Comparison of ENCODE assay signal across 10 mouse cellular contexts in genomic region chr6:82029611-82030510, GRCm38 (mm10). TPM values are rescaled to one million over a fixed set of nuclear protein-coding genes. Genes with fewer than 3 reads are reported as not detected.
DNase-seq lines count a peak whose midpoint lies in the region; ATAC-seq lines count a peak whose summit lies in the region.
"Had no signal": no experiment of that assay in that cellular context is flagged by ENCODE, and none has a peak within 500 bp of the region (broad histone marks: within the 10 kb centered on the region; RNA-seq: fewer than 3 reads in every experiment).

No protein-coding gene starts in this region.

- H3K27me3 ChIP-seq in kidney, embryonic 16.5 days (ENCODE audit: insufficient read depth, low read length) = no peaks in the 10 kb centered on the region
- no peaks in the 10 kb centered on the region for H3K27me3 ChIP-seq in lung, embryonic 15.5 days

- H3K4me3 ChIP-seq in kidney, embryonic 16.5 days (ENCODE audit: low read length) = no peak overlapping the region
- no peak overlapping the region for H3K4me3 ChIP-seq in lung, embryonic 15.5 days
- H3K4me3 ChIP-seq: heart, adult 2 months; megakaryocyte, embryonic 14.5 days had no signal

- no peak overlapping the region for H3K4me2 ChIP-seq in kidney, embryonic 16.5 days (replicated peaks; ENCODE audit: low read depth, low read length)
- peak overlapping the region; percentile 26; the same call in 1 of the 2 replicates for H3K4me2 ChIP-seq in lung, embryonic 15.5 days

- DNase-seq in gastrocnemius, postnatal 10 days = peak; percentile 17
- DNase-seq in gastrocnemius, postnatal 36 days = no peak
- peak; percentile 48 for DNase-seq in embryo, embryonic 9.5 days (ENCODE audit: extremely low spot score)
- DNase-seq in cerebellum, postnatal 25 days = no peak
- no peak for DNase-seq in ovary, postnatal 36 days (ENCODE audit: low spot score)

- peaks cover 28% of the 10 kb centered on the region for H3K4me1 ChIP-seq in kidney, embryonic 16.5 days (ENCODE audit: insufficient read depth, low read length)
- peaks cover 20% of the 10 kb centered on the region for H3K4me1 ChIP-seq in lung, embryonic 15.5 days

- H3K27ac ChIP-seq in kidney, embryonic 16.5 days (ENCODE audit: low read length) = peak overlapping the region; percentile 96
- peak overlapping the region; percentile 89 for H3K27ac ChIP-seq in lung, embryonic 15.5 days
- H3K27ac ChIP-seq: heart, adult 2 months had no signal

- H3K36me3 ChIP-seq in kidney, embryonic 16.5 days (ENCODE audit: insufficient read depth, low read length) = no peaks in the 10 kb centered on the region
- no peaks in the 10 kb centered on the region for H3K36me3 ChIP-seq in lung, embryonic 15.5 days

- 0 out of 2 replicates have a peak overlapping the region, but pooled peaks have one; percentile 18 for H3K9ac ChIP-seq in kidney, embryonic 16.5 days (replicated peaks; ENCODE audit: low read length)
- H3K9ac ChIP-seq in lung, embryonic 15.5 days = no peak overlapping the region

- ATAC-seq in kidney, embryonic 16.5 days (ENCODE audit: low FRiP score, low TSS enrichment) = peak; percentile 98
- peak; percentile 81 for ATAC-seq in lung, embryonic 15.5 days (ENCODE audit: borderline replicate concordance, extremely low read depth, low FRiP score, low TSS enrichment)
- no peak for ATAC-seq in erythroblast, adult 5-6 weeks (replicated peaks; ENCODE audit: low FRiP score, poor library complexity, severe bottlenecking)

- intact Hi-C loops in gastrocnemius, postnatal 36 days (cut with DNase I) = no loop called here

- WGBS in kidney, embryonic 16.5 days = 28% methylated on average over 19 of the region's 19 CpGs
- 31% methylated on average over 19 of the region's 19 CpGs for WGBS in lung, embryonic 15.5 days

- no peaks in the 10 kb centered on the region for H3K9me3 ChIP-seq in kidney, embryonic 16.5 days (ENCODE audit: low read length)
- H3K9me3 ChIP-seq in lung, embryonic 15.5 days = no peaks in the 10 kb centered on the region

RNA-seq across cellular contexts. Expression of gene Eva1a, which starts 11.0 kb away (rescaled TPM):
- total RNA-seq in gastrocnemius, postnatal 10 days (2021) = 1 to 10 TPM; 2.0 to 2.1 TPM
- total RNA-seq in gastrocnemius, postnatal 36 days (2021) = under 1 TPM; 0.64 to 0.67 TPM
- polyA plus RNA-seq in kidney, embryonic 16.5 days (2015; fragmentation: Nextera tagmentation; extraction: Ambion mirVana) = 49.7 TPM in 2 replicates
- polyA plus RNA-seq in lung, embryonic 15.5 days (2015; fragmentation: Nextera tagmentation; extraction: Ambion mirVana) = 44.7 and 48.4 TPM in 2 replicates
- not detected in 2 replicates for total RNA-seq in erythroblast, adult 5-6 weeks (2015; ENCODE audit: low replicate concordance)
- total RNA-seq in erythroblast, adult 5-6 weeks (2017; ENCODE audit: low replicate concordance) = not detected in 2 replicates

Comparison
In these comparisons a context has a peak if more than half of its experiments do, and no peak if none do; other contexts are left out.
1. DNase-seq: peak in gastrocnemius, postnatal 10 days (single experiment) and embryo, embryonic 9.5 days (single experiment); none in gastrocnemius, postnatal 36 days (0 of 2), cerebellum, postnatal 25 days (0 of 2) and ovary, postnatal 36 days (single experiment).